Mouse (Mus musculus) MN1 (cell line): ENCODE data around the gene Rps18.
A peak's percentile ranks its signal among the peaks of the same experiment; 100 is the strongest.
"Not testable (repeated sequence)": the region's sequence is repeated elsewhere in the genome, so short reads cannot be mapped to it uniquely, and the experiment has no call there.

Source experiments
- DNase-seq: peaks from one replicate; pipeline ENCODE4 v3.0.0-alpha.2; 2016; ENCODE audit warnings: low spot score

Rps18 gene

DNA sequence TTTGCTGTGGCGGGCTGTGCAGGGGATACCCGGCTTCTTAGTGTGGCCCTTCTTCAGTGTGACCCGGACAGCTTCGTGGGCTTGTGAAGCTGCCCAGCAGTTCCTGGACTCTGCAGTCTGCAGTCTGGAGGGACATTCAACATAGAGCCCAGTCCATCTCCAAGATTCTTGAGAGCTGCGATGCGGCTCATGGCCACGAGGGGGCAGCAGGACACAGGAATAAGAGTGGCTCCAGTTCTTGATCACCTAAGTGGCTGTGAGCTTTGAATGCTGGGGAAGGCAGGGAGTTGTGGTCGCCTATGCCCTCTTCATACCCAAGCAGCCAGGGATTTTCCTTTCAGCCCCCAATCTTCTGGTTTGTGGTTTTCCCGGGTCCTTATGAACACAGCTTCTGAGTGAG lies 12.7 kb upstream of the Rps18 start:
- peak; percentile 91 for DNase-seq

DNA sequence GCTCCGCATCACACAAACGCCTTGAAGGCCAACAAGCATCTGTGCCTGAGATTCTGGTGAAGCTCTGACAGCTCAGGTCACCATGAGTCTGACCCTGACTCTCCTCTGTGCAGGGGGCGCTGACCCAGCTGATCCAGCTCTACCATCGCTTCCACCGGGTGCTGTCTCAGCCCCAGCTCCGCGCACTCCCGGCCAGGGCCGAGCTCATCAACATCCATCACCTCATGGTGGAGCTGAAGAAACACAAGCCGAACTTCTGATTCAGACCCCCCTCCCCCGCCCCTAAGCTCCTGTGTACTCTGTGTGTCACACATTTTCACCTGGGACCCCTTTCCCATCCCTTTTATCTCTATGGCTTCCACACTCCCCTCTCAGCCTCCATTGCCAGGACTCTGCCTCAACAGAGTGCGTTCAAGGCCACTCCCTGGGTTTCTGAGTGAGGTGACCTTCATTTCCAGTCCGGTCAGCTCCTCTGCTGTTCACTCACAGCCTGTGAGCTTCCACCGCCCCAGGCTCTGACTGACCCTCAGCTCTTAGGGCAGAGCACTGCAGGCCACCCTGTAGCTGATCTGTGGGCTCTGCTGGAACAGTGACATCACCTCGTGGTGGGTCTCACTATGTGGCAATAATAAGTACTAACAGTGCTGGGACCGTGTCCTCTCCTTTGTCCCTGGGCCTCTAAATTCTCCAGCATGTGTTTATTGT lies 10.2 kb upstream of the Rps18 start:
- DNase-seq = no peak

DNA sequence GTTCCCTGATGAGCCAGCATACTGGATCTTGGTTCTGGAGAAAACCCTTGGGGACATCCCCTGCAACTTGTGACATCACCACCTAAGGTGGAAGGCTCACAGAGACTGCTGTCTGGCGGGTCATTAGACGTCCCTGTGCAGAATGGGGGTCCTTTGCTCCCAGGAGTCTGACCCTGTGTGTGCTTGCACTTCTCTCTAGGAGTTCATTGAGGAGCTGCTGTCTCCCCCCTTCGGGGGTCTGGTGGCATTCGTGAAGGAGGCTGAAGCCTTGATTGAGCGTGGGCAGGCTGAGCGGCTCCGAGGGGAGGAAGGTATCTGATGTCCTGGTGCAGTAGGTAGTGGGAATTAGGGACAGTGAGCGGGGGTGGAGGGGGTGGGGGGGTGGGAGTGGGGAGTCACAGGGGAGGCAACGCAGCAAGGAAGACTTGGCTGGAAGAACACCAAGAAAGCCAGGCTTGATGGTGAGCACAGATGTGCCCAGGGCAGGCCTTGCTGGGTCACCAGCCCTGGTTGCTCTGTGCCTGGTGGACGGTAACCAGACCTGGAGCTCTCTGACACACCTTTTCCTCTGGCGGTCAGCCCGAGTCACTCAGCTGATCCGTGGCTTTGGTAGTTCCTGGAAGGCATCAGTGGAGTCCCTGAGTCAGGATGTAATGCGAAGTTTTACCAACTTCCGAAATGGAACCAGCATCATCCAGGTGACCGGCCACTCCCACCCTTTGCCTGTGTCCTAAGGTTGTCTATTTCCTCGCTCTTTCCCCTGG lies 9.5 kb upstream of the Rps18 start:
- peak; percentile 54 for DNase-seq

DNA sequence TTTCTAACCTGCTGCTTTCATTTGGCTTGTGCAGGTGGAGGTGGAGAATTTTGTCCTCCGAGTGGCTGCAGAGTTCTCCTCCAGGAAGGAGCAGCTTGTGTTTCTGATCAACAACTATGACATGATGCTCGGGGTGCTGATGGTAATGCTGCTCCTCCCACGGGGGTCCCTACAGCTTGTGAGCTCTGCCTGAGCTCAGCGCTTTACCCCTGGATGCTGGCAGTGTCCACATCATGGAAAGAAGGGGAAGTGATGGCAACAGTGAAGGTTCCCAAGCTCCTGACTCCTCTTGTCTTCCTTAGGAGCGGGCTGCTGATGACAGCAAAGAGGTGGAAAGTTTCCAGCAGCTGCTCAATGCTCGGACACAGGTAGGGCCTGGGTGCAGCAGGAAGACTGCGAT lies 7.1 kb upstream of the Rps18 start:
- no peak for DNase-seq

DNA sequence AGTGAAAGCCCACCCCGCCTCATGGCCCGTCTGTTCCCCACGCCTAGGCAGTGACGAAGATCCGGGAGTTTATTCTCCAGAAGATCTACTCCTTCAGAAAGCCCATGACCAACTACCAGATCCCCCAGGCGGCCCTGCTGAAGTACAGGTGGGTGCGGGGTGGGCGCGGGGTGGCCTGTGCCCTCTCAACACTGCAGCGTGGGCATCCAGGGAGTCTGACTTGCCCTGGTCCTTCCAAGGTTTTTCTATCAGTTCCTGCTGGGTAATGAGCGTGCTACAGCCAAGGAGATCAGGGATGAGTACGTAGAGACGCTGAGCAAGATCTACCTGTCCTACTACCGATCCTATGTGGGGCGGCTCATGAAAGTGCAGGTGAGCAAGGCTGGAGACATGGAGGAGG lies 4.1 kb upstream of the Rps18 start:
- DNase-seq = no peak

DNA sequence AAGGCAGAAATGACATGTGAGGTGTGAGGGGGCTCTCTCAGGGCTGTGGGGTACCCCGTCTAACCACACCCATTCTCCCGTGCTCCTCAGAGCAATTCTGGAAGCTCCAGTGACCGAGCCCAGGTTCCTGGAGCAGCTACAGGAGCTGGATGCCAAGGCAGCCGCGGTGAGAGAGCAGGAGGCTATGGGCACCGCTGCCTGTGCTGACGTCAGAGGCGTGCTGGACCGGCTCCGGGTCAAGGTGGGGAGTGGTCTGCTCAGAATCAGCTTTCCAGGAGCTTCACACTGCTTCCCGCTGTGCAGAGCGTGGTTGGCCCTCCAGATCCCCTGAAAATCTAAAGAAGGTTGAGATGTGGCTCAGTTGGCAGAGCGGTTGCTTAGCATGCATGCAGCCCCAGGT lies 3.3 kb upstream of the Rps18 start:
- no peak for DNase-seq

DNA sequence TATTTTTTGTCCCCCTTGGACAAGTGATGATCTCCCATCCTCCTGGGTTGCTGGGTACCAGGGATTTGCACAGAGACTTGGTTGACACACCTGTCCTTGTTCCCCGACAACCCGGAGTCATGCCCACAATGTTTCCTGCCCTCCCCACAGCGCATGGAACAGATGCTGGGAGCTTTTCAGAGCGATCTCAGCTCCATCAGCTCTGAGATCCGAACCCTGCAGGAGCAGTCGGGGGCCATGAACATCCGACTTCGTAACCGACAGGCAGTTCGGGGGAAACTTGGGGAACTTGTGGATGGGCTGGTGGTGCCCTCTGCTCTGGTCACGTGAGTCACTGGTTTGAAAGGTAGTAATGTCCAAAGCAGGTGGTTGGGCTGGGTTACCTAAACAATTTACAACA lies 2.6 kb upstream of the Rps18 start:
- no peak for DNase-seq

DNA sequence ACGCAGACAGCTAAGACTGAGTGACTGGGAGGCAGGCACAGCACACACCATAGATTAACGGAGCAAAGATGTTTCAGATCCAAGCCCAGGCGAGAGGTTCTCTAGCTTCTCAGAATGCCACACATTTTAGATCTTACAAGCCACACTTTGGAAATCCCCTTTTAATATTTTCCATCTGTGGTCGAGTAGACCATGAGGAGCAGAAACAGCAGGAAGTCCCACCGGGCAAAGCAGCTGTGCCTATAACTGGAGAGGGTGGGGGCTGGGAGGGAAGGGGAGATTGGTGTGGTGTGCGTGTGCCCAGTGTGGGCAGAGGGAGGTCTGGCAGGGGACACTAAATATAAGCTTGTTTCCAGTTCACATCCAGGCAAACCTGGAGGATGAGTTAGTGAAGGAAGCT lies 1.7 kb upstream of the Rps18 start:
- no peak for DNase-seq

DNA sequence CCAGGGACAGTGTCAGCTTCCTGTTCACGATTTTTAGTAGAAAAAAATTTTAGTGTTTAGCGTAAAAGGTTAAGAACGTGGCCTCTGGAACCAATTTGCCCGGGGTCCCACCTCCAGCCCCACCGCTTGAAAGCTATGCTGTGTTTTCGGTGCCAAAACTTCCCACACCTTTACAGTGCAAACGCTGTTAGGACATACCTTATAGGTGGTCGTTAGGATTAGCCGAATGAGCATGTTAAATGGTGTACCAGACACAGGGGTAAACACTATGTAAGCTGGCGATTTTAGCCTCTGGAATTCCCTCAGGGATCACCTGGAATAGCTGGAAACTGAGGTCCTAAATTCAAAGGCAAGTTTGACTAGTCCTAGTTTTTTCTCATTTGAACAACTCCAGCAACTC lies 535 bp upstream of the Rps18 start:
- DNase-seq = no peak

DNA sequence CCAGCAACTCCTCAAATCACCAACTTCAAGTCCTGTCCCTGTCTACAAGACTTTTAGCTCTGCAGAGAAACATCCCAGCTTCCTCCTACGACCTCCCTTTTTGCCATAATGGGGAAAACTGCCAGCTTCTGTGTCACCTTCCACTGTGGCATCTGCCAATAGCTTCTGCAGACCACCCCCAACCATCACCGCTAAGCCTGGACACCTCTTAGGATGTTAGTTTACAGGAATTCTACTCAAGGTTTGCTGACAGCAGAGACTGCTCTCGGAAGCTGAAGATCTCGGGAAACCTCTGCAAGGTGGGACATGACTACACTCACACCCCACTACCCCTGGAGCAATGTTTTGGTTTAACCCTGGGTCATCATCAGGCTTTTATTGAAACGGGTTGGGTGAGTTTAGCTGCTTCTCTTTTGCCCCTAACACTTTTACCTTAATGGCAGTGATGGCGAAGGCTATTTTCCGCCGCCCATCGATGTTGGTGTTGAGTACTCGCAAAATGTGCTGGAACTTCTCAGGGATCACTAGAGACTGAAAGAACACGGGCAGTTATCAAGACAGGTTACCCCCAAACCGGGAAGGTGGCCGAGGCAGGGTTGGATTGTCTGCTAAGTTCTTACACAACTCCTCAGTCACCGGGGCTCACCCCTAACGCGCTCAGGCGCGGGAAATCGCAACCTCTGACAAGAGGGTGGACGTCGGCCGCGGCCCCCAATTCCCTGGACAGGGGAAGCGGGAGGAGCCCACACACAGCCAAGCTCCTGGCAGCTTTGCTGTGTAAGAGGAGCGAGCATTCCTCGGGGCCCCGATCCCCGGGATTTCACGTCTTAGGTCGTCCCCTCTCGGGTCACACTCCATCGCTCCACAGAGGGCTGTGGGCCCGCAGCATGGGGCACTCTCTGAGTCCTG lies 901 bp downstream of the Rps18 start:
- no peak for DNase-seq

DNA sequence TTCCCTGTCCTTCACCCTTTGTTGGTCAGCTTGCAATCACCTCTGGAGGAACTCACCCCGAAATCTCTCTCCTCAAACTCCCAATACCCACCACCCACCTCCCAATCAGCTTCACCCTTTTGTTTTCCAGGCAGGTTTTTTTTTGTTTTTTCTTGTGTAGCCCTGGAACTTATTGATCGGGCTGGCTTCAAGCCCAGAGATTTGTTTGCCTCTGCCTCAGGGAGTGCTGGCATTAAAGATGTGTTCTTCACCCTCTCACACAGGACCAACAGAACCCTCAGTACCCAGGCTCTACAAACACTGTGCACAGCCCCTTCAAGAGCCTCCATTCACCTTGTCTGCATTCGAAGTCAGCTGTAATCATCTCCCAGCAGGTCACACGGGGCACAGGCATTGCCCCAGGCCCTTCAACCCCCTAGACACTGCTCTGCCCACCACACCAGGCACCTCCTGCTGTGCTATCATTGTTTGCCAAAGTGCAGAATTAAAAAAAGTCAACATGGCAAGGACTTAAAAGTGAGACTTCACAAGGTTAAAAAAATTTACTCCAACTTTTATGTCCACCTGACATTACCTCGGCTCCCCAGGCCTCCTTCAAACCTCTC lies 1.7 kb downstream of the Rps18 start:
- DNase-seq = no peak

DNA sequence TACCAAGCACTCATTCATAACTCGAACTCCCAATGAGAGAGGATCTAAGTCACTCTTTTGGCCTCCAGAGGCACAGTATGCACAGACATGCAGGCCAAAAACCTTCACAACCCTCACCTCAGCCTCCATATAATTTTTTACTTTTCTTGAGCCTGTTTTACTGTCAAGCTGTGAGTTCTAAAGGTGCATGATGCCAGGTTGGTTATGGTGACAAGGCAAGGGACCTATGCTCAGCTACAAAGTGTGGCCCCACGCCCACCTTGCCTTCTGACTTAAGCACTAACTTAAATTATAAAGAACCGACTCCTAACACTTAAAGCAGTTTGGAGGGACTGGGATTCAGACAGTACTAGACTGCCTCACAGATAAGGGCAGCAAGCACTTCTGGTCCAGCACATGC lies 2.5 kb downstream of the Rps18 start:
- no peak for DNase-seq

DNA sequence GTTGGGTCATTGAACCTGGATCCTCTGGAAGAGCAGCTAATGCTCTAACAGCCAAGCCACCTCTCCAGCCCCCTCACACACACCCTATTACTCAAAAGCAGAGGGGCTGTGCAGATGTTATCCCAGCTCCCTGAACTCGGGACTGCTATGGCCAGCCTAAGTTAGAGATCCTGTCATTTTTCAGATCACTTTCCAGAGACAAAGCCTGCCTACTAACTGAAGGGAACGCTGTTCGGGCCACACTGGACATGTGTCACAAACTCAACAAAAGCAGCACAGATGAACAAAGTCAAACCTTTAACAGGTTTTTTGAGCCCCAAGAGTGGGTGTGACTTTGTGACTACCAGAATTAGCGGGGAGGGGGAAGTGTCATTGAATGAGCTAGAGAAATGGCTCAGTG lies 2.9 kb downstream of the Rps18 start:
- no peak for DNase-seq

DNA sequence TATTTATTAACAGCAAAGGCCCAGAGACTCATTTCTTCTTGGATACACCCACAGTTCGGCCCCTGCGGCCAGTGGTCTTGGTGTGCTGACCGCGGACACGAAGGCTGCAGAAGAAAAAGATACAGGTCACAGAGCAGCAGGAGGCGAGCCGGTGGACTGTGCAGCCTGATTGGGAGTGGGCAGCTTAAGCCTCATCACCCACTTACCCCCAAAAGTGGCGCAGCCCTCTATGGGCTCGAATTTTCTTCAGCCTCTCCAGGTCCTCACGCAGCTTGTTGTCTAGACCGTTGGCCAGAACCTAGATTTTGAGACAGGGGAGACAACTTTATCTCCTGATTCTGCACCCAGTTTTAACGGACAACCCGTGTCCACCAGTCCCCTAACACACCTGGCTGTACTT lies 3.8 kb downstream of the Rps18 start:
- not testable (repeated sequence) for DNase-seq

DNA sequence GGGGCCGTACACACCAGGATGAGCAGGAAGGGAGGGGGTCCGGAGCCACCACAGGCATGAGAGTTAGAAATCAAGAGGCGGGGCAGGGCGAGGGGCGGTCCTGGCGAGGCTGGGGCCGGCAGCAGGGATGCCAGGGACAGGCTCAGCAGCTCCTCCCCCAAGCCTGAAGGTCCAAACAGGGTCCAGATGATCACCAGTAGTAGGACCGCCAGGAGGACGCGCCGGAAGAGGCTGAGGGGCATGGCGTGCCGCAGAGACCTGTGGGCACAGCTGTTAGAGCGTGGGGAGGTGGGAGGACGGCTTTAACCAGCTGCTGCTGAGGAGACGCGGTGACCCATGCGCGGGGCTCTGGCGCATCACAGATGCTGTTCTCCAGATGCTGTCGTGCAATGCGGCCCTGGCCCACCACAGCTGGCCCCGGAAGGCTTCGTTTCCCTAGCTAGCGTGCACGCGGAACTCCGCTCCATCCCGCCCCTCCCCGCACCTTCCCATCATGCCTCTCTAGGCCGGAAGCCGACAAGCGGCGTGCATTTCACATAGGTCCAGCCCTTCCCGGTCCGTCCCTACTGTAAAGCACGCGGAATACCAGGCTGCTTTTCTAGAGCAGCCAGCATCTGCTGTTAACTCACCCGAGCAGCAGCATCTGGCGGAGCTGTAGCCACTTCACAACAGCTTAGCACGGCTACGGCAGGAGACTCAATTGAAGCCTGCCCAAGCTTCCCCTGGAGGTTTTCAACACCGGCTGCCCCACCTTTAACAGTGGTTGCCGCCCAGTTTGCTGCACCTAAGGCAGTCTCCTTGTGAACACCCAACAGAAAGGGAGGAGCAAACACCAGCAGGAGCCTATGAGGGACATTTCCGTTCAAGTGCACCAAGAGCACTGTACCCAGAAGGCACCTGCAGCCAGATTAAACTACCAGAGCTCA lies 4.5 kb downstream of the Rps18 start, which contains the start of gene B3galt4:
Gene B3galt4 (minus strand): TSS at position 468 of the 926 bp plus-strand sequence.
- peak; percentile 89 for DNase-seq

DNA sequence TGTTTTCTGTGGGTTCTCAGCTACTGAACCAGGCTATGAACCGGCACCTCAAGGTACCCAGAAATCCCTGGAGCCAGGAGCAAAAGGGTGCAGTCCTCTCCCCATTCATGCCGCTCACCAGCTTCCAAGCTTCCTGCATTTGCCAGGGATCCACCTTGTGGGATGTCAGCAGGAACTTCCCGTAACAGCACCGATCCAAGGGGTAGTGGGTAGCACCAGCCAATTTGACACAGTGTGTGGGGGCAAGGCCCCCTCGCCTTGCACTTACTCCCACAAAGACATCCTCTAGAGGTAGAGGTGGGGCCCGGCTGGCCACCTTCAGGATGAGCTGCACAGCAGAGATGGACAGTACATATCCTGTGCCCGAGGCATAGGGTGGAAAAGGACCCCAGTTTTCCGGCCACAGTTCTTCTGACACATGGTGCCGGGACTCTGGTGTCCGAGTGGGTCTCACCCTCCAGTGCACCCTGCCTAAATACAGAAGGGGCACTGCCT lies 5.6 kb downstream of the Rps18 start:
- DNase-seq = no peak

DNA sequence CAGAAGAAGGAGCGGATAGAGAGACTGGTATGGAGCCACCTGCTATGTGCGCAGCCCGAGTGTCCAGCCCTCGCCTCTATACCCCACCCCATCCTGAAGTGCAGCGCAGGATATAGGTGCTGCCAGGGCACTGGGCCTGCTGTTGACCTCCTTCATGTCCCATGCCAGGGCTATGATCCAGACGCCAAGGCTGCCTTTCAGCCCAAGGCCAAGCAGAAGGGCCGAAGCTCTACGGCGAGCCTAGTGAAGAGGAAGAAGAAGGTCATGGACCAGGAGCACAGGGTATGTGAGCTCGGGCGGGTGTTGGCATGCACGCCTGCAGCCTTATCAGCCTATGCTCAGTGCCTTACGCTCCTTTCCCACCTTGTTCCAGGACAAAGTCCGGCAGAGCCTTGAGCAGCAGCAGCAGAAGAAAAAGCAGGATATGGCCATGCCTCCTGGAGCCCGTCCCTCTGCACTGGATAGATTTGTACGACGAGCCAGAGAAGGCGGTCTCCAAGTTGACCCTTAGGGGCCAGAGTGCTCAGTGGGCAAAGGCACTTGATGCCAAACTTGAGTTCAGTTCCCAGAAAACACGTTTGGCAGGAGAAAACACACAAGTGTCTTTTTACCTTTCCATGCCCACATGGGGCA lies 6.8 kb downstream of the Rps18 start:
- DNase-seq = no peak

DNA sequence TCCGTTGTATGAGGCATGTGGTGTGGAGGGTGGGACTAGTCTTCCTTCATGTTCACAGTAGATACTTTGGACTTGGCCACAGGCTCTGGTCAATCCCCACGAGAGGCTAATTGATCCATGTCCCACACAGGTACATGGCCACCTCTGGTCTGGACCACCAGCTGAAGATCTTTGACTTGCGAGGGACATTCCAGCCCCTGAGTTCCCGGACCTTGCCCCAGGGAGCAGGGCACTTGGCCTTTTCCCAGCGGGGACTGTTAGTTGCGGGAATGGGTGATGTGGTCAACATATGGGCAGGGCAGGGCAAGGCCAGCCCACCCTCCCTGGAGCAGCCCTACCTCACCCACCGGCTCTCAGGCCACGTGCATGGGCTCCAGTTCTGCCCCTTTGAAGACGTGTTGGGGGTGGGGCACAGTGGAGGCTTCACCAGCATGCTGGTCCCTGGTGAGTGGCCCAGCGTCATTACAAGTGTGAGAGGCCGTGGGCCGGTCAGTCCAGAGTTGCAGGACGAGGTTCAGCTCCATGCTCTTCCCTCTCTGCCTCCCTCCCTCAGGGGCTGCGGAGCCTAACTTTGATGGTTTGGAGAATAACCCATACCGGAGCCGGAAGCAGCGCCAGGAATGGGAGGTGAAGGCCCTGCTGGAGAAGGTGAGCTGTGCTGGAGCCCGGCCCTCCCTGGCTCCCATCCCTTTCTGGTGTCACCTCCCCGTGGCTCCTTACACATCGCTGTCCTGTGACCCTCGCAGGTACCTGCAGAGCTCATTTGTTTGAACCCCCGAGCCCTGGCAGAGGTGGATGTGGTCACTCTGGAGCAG lies 7.5 kb downstream of the Rps18 start:
- DNase-seq = no peak

DNA sequence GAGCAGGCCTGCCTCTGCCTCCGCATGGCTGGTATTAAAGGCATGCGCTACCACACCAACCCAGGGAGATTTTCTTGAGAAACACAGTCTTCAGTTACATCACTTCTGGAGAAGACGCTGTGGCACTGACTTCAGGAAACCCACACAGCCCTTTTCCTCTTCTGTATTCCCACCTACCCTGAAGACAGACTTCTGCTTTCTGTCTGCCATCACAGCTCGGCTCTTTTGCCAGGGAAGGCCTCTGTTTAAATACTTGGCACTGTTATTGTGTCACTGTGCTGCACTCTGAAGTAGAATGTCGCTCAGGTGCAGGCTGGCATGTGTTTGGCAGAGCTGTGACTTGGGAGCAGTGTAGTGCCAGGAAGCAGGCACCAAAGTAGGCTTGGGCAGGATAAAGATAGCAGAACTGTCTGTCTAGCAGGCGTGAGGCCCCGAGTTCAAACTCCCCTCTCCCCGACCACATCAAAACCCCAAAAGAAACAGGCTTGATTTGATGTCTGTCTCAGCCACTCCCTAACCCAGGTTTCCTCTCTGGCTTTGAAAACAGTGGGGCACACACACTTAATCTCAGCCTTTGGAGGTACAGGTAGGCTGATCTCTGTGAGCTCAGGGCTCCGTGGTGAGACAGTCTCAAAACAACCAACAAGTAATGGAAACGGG lies 8.2 kb downstream of the Rps18 start:
- no peak for DNase-seq
